Mouse (Mus musculus): ENCODE results near the gene Hif1an.

Hif1an gene

DNA sequence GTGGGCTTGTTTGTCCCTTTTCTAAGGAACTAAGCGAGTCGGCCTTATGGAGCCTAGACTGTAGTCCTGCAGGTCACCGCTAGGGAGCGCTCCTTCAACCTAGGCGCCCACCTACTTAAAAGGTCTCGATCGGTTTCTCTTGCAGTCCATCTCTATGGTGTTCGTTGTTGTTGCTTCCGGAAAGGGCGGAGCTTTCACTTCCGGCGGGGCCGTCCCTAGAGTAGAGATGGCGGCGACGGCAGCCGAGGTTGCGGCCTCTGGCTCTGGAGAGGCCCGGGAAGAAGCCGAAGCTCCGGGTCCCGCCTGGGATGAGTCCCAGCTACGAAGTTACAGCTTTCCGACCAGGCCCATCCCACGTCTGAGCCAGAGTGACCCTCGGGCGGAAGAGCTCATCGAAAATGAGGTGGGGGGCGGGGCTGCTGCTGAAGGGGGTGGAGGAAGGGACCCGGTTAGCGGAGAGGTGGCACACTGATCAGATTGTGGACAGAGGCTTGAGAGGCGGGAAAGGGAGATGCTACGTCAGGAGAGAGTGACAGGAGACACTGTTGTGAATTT is at the start of gene Hif1an:
TSS of gene Hif1an (plus strand) at position 199 of the 555 bp plus-strand sequence.
- DNase-seq: peak; percentile 96

DNA sequence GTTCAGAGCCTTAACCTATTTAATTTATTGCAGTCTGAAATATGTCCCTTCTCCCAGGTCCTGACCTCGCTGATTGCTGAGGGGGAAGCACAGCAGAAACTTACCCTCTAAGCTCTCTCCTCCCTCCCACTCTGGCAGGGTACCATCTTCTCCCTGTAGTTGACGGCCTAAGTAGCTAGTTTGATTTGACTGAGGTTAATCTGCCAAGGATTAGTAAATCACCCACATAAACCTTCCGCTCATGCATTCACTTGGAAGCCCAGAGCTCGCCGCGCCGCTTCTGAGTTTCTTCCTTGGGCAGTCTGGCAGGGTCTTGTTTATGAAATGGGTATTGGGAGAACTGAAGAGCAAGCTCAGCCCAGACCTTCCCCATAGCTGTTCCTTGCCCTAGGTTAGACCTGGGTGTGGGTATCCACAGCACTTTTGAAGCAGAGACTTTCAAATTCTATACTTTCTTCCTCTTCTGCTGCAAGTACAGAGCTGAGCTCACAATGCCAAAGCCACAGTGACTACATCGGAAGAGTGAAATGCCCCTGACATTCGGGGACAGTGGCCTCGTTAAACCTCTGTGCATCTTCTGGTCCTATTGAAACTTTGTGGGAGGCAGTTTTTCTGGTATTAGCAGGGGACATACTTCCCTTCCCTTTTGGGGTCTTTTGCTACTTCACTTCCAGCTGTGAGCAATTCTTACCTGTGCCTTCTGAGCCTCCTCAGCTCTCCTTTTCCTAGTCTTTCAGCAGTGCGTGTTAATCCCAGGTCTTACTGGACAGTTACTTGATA is 49.4 kb upstream of the Hif1an start:
- DNase-seq: no peak

- no peak for DNase-seq
These were observed 48.6 kb upstream of the Hif1an start for GRCm38 (mm10) chr19:44513921-44514482.

GRCm38 (mm10) chr19:44514521-44515451 is 47.9 kb upstream of the Hif1an start:
- no peak for DNase-seq

GRCm38 (mm10) chr19:44515769-44516168 is 46.9 kb upstream of the Hif1an start:
- DNase-seq: no peak

GRCm38 (mm10) chr19:44517996-44518768 is 44.5 kb upstream of the Hif1an start:
- DNase-seq: no peak

DNA sequence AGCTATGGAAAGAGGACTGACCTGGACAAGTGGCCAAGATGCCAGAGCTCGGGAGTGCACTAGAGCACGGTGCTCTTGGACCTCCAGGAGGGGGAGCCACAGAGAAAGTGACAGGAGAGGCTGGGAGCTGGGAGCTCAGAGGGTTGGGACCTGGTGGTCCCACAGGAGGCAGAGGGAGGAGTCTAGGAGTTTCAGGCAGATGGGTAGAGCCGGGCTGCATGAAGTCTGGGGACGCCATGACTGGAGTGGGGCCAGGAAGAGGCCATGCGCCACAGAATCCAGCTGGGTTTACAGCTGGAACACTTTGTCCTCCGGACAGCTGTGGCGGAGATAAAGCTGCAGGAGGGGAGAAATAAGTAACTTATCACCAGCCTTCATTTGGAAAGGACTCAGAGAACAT is 43.5 kb upstream of the Hif1an start:
- DNase-seq: peak; percentile 55

DNA sequence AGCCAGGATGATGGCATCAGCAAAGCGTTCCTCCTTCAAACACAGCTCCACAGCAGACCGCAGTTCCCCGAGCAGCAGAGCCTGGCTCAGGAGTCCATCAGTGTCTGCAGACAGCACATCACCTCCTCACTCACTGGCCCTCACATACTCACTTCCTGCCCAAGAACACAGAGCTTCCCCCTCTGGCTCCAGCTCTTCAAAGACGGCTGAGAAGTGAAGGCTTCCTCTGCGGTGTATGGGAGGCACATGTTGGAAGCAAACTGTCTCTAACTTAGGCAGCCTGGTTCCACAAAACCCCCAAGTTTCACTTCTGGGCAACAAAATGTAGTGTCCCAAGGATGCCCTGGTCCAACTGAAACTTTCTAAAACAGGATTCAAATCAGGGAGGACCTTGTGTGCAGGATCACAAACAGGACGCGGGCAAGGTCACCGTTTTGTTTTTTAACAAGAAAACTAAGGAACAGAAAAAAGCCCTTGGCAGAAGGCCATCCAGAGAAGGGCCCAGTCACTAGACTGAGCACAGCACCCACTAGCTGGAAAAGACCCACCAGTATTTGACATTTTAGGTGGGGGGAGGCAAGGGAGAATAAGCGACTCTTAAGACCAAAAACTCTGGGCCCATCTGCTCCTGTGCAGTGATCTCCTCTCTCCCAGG is 37.0 kb upstream of the Hif1an start:
- DNase-seq: no peak

DNA sequence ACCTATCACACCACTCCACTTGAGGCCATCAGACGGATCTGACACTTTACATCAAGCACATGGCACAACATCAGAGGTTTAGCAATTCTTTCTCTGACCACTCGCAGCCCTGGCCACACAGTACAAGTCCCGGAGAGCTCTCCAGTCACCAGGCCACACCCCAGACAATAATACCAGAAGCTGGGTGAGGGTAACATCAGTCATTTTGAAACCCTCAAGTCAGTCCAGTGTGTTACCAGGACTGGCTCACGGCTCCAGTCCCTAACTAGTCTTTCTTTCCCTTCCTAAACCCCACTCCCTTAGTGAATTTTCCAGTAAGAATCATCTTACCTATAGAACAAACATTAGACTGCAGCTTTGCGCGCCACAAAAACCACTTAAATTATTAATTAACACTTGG is 32.6 kb upstream of the Hif1an start:
- no peak for DNase-seq

DNA sequence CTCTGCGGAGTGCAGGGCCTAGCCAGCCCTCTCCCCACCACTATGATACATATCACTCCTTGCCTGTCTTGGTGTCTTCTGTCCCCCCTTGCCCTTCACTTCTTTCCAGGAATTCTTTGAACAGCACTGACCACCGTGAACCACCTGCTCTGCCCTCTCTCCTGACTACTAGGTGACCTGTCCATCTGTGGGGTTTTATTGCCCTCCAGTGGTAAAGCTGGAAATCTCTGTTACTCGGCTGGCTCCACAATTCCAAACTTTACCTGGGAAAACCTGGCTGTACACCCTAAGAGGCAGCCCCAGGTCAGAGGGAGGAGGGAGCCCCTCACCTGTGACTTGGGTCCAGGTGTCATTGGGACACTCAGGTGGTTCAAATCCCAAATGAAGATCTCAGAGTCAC is 27.3 kb upstream of the Hif1an start:
- no peak for DNase-seq

DNA sequence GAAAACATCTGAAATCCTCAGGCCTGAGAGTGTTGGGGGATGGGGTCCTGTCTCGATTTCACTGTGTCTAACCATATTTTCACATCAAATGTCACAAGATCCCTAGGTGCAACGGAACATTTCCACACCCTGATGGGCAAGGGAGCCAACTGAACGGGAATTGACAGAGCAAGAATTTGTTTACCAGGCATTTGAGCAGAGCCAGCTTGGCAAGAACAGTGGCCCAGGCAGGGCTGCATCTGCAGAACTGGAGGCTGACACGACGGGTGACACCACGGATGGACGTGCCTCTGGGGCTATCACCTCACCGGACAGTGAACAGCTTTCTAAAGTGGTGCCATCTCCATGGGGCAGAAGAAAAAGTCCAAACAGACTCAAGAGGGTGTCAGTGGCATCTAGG is 25.2 kb upstream of the Hif1an start:
- no peak for DNase-seq

GRCm38 (mm10) chr19:44542694-44543178 is 19.9 kb upstream of the Hif1an start:
- no peak for DNase-seq

- DNase-seq: no peak
These were observed 18.3 kb upstream of the Hif1an start for GRCm38 (mm10) chr19:44544372-44544771.

- peak; percentile 79 for DNase-seq
These were observed 17.9 kb upstream of the Hif1an start for GRCm38 (mm10) chr19:44544775-44545174.

DNA sequence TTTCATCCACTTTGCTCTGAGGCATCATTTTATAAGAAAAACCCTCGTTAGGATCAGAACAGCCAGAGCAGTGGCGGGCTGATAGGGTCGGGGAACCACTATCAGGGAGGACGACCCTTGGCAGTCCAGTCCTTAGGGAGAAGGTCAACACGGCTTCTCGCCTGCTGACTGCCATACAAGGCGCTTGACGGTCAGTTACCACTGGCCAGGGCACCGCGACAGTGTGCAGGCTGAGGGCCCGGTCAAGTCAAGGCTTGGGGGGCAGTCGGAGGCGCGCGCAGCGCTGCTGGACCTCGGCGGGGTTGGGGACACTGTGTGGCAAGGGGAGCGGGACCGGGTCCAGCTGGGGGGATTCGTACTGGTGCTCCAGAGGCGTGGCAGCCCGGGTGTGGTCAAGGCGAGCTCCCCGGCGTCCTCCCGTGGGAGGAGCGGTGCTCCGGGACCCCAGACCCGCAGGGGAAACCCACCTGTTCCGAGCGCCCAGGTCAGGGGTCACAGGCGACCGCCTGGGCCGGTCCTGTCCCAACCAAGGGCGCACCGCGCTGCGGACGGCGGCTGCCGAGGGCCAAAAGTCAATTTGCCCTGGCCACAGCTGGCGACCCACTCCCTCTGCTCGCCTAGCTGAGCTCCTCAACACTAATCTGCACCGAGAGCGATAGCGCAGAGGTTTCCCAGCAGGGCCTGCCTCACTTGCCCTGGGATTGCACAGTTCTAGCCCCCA is 17.2 kb upstream of the Hif1an start, which contains the start of gene Sec31b:
TSS of gene Sec31b (minus strand) at position 544 of the 721 bp plus-strand sequence.
- DNase-seq: peak; percentile 77

DNA sequence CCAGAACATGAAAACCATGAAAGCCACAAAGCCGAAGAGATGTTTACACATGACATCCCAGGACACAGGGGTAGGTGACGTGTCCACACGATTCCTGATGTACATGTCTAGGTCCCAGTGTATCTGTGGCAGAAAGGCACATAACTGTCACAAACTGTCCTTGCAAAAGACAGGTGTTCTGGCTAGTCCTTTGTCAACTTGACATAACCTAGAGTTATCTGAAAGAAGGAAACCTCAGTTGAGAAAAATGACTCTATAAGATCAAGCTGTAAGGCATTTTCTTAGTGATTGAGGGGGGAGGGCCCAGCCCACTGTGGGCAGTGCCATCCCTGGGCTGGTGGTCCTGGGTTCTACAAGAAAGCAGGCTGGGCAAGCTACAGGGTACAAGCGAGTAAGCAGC is 9.9 kb upstream of the Hif1an start, which contains the start of gene Gm20538:
TSS of gene Gm20538 (minus strand) at position 101 of the 400 bp plus-strand sequence.
- no peak for DNase-seq

- peak; percentile 42 for DNase-seq
These were observed 9.4 kb upstream of the Hif1an start for GRCm38 (mm10) chr19:44553286-44553685.

GRCm38 (mm10) chr19:44554490-44554860 is 8.2 kb upstream of the Hif1an start:
- DNase-seq: no peak

DNA sequence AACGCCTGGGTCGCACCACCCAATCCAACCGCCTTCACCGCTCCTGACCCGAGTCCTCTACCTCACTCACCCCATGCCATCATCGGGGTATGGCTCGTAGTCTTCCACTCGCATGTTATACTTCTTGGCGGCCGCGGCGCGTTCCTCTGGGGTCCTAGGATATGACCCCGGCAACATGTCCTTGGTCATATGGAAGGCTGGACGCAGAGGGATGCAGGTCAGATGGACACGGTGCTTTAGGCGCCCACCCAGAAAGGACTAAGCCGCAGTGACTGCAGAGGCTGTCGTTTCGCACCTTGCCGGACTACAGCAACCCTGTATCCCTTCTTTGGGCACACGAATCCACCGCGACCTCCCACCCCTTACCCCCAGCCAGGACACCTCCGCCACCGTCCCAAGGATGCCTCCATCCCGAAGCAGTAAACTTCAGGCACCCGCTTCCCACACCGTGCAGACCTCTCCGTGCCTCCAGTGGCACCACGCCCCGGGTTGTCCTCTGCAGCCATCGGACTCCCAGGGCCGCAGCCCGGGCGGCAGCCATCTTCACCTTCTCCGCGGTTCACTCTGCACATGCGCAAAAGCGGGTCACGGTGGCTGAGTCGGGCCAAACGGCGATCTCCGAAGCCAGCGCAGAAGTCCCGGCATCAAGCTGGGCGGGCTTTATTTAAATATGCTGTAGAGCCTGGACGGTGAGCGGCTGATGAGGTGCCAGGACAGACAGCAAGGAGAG is 7.6 kb upstream of the Hif1an start, which contains the start of gene Ndufb8:
TSS of gene Ndufb8 (minus strand) at position 580 of the 730 bp plus-strand sequence.
- peak; percentile 95 for DNase-seq

DNA sequence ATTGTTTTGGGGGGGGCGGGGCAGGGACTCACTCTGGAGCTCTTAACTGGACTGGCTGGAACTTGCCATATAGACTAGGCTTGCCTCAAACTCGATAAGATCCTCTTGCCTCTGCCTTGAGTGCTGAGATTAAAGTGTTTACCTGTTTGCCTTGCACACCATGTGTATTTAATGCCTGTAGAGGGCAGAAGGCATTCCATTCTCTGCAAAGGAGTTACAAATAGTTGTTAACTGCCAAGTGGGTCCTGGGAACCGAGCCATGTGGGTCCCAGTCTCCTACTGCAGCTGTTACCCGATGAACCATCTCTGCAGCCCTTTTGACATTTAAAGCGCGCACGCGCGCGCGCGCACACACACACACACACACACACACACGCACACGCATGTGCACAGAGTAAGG is 1.4 kb downstream of the Hif1an start:
- DNase-seq: no peak
